ENCODE assay signal across 22 mouse cellular contexts in genomic region chr9:104280725-104281495, GRCm38 (mm10). TPM values are rescaled to one million over a fixed set of nuclear protein-coding genes. Genes with fewer than 3 reads are reported as not detected.
A peak's percentile ranks its signal among the peaks of the same experiment; 100 is the strongest.
DNase-seq lines count a peak whose midpoint lies in the region; ATAC-seq and TF ChIP-seq lines count a peak whose summit lies in the region.
"Had no signal": no experiment of that assay in that cellular context is flagged by ENCODE, and none has a peak within 500 bp of the region (broad histone marks: within the 10 kb centered on the region; RNA-seq: fewer than 3 reads in every experiment).

No protein-coding gene starts in this region.

- no peaks in the 10 kb centered on the region for H3K9me3 ChIP-seq in liver, postnatal 0 days (ENCODE audit: low read length)
- H3K9me3 ChIP-seq in liver, embryonic 12.5 days (replicated peaks) = no peaks in the 10 kb centered on the region
- no peaks in the 10 kb centered on the region for H3K9me3 ChIP-seq in intestine, embryonic 16.5 days (ENCODE audit: control insufficient read depth, low read length)
- H3K9me3 ChIP-seq: forebrain, embryonic 12.5 days; G1E; limb, embryonic 12.5 days; liver, embryonic 15.5 days had no signal

- H3K9ac ChIP-seq in liver, postnatal 0 days (replicated peaks) = no peak overlapping the region
- no peak overlapping the region for H3K9ac ChIP-seq in liver, embryonic 12.5 days
- no peak overlapping the region for H3K9ac ChIP-seq in intestine, embryonic 16.5 days (ENCODE audit: low read depth, low read length)
- H3K9ac ChIP-seq: forebrain, embryonic 12.5 days; hindbrain, embryonic 14.5 days; limb, embryonic 12.5 days; liver, embryonic 15.5 days had no signal

- 0 out of 2 replicates have a peak, but pooled peaks cover 2% of the 10 kb centered on the region for H3K4me1 ChIP-seq in liver, postnatal 0 days (ENCODE audit: insufficient read depth)
- H3K4me1 ChIP-seq in liver, embryonic 12.5 days = no peaks in the 10 kb centered on the region
- H3K4me1 ChIP-seq in intestine, embryonic 16.5 days (ENCODE audit: control insufficient read depth, insufficient read depth, low read length) = no peaks in the 10 kb centered on the region
- H3K4me1 ChIP-seq: forebrain, embryonic 12.5 days; limb, embryonic 12.5 days; liver, embryonic 15.5 days had no signal

- intact Hi-C loops in gastrocnemius, adult 2 months (cut with DNase I) = no loop called here

- H3K27ac ChIP-seq in gastrocnemius, adult 2 months = peak overlapping the region; percentile 51
- H3K27ac ChIP-seq in liver, postnatal 0 days (ENCODE audit: low read depth) = no peak overlapping the region
- H3K27ac ChIP-seq in liver, embryonic 12.5 days = no peak overlapping the region
- H3K27ac ChIP-seq in intestine, embryonic 16.5 days (ENCODE audit: low read length) = no peak overlapping the region
- H3K27ac ChIP-seq: forebrain, embryonic 12.5 days; hindbrain, embryonic 14.5 days; limb, embryonic 12.5 days; liver, embryonic 15.5 days had no signal

- WGBS in liver, postnatal 0 days (ENCODE audit: insufficient replicate concordance) = 53% methylated on average over 8 of the region's 8 CpGs
- WGBS in liver, embryonic 12.5 days (ENCODE audit: insufficient replicate concordance) = 60% methylated on average over 8 of the region's 8 CpGs
- 61% methylated on average over 8 of the region's 8 CpGs for WGBS in intestine, embryonic 16.5 days

- 0 out of 2 replicates have a peak, but pooled peaks have one; percentile 17 for ATAC-seq in liver, postnatal 0 days
- no peak for ATAC-seq in liver, embryonic 12.5 days
- ATAC-seq in intestine, embryonic 16.5 days = peak; percentile 67
- ATAC-seq: CD4-positive, CD25-positive, alpha-beta regulatory T cell, adult 4 months; midbrain, embryonic 16.5 days had no signal

- no peaks in the 10 kb centered on the region for H3K36me3 ChIP-seq in liver, postnatal 0 days (replicated peaks; ENCODE audit: insufficient read depth, low read length)
- H3K36me3 ChIP-seq in liver, embryonic 12.5 days = no peaks in the 10 kb centered on the region
- H3K36me3 ChIP-seq in intestine, embryonic 16.5 days (ENCODE audit: control insufficient read depth, insufficient read depth, low read length) = no peaks in the 10 kb centered on the region
- no peaks in the 10 kb centered on the region for H3K36me3 ChIP-seq in splenic B cell, adult 2 months (ENCODE audit: control insufficient read depth, insufficient read depth, low read length, poor library complexity, severe bottlenecking)
- H3K36me3 ChIP-seq: forebrain, embryonic 12.5 days; G1E; limb, embryonic 12.5 days; liver, embryonic 15.5 days had no signal

- H3K4me3 ChIP-seq in gastrocnemius, adult 2 months = no peak overlapping the region
- H3K4me3 ChIP-seq in liver, postnatal 0 days (ENCODE audit: low read depth, low read length) = no peak overlapping the region
- H3K4me3 ChIP-seq in liver, embryonic 12.5 days = no peak overlapping the region
- H3K4me3 ChIP-seq in intestine, embryonic 16.5 days (ENCODE audit: low read length) = no peak overlapping the region
- H3K4me3 ChIP-seq: forebrain, embryonic 12.5 days; limb, embryonic 12.5 days; liver, embryonic 15.5 days had no signal

- TF ChIP-seq CTCF in gastrocnemius, adult 2 months (IDR thresholded peaks at IDR 0.05) = no peak
- TF ChIP-seq CTCF in liver, postnatal 0 days (IDR thresholded peaks at IDR 0.05; ENCODE audit: low read depth) = no peak

- H3K4me2 ChIP-seq in liver, postnatal 0 days (ENCODE audit: low read depth, low read length) = no peak overlapping the region
- H3K4me2 ChIP-seq in liver, embryonic 12.5 days = no peak overlapping the region
- H3K4me2 ChIP-seq in intestine, embryonic 16.5 days (ENCODE audit: low read depth, low read length) = no peak overlapping the region
- H3K4me2 ChIP-seq: forebrain, embryonic 12.5 days; heart, embryonic 11.5 days; hindbrain, embryonic 14.5 days; limb, embryonic 12.5 days; liver, embryonic 15.5 days had no signal

- no peaks in the 10 kb centered on the region for H3K27me3 ChIP-seq in liver, postnatal 0 days (ENCODE audit: insufficient read depth, low read length)
- H3K27me3 ChIP-seq in liver, embryonic 12.5 days (replicated peaks) = no peaks in the 10 kb centered on the region
- H3K27me3 ChIP-seq in intestine, embryonic 16.5 days (replicated peaks; ENCODE audit: control insufficient read depth, insufficient read depth, low read length) = no peaks in the 10 kb centered on the region
- no peaks in the 10 kb centered on the region for H3K27me3 ChIP-seq in splenic B cell, adult 2 months (ENCODE audit: control insufficient read depth, insufficient read depth, low read length, poor library complexity, severe bottlenecking)
- H3K27me3 ChIP-seq: forebrain, embryonic 12.5 days; limb, embryonic 12.5 days; liver, embryonic 15.5 days had no signal

- TF ChIP-seq EP300 in liver, postnatal 0 days (IDR thresholded peaks at IDR 0.05; ENCODE audit: low read depth) = no peak

- DNase-seq in gastrocnemius, adult 2 months = no peak
- DNase-seq in gastrocnemius, postnatal 4 days (ENCODE audit: low spot score in 2 of 2) = no peak
- no peak for DNase-seq in liver, postnatal 0 days
- peak; percentile 67 for DNase-seq in splenic B cell, adult 2 months (ENCODE audit: low read depth, low spot score)
- no peak for DNase-seq in embryo, embryonic 9.5 days (ENCODE audit: extremely low spot score)
- DNase-seq in spleen, postnatal 36 days (ENCODE audit: low spot score in 2 of 2) = no peak
- DNase-seq: adrenal gland, postnatal 36 days; cerebellum, adult 8-10 months; heart, postnatal 10 days; kidney, adult 11 months; lung, postnatal 10 days; thymus, postnatal 36 days had no signal

RNA-seq across cellular contexts. Expression of gene Dnajc13, which starts 18.2 kb away (rescaled TPM):
- total RNA-seq in gastrocnemius, adult 2 months (2021) = 10 to 100 TPM; 29.7 to 32.1 TPM
- total RNA-seq in gastrocnemius, postnatal 4 days (2021) = 10 to 100 TPM; 44.4 to 54.8 TPM
- polyA plus RNA-seq in liver, postnatal 0 days (2015; fragmentation: Nextera tagmentation; extraction: Ambion mirVana) = 5.4 and 5.8 TPM in 2 replicates
- polyA plus RNA-seq in liver, embryonic 12.5 days (2016; fragmentation: Nextera tagmentation; extraction: Ambion mirVana) = 11.6 and 12.1 TPM in 2 replicates
- 21.5 and 24.2 TPM in 2 replicates for polyA plus RNA-seq in intestine, embryonic 16.5 days (2015; fragmentation: Nextera tagmentation; extraction: Ambion mirVana)

RNA-seq across cellular contexts. Expression of gene Acpp, which starts 56.6 kb away (rescaled TPM):
- not detected for total RNA-seq in gastrocnemius, adult 2 months (2021)
- total RNA-seq in gastrocnemius, postnatal 4 days (2021) = under 1 TPM; 0.32 to 0.57 TPM
- polyA plus RNA-seq in liver, postnatal 0 days (2015; fragmentation: Nextera tagmentation; extraction: Ambion mirVana) = 0.57 and 0.79 TPM in 2 replicates
- polyA plus RNA-seq in liver, embryonic 12.5 days (2016; fragmentation: Nextera tagmentation; extraction: Ambion mirVana) = 0.12 and 0.17 TPM in 2 replicates
- polyA plus RNA-seq in intestine, embryonic 16.5 days (2015; fragmentation: Nextera tagmentation; extraction: Ambion mirVana) = 2.3 and 2.6 TPM in 2 replicates
- polyA plus RNA-seq: G1E had no signal
